Comparison of ENCODE assay signal across 19 mouse cellular contexts in the genomic region with DNA sequence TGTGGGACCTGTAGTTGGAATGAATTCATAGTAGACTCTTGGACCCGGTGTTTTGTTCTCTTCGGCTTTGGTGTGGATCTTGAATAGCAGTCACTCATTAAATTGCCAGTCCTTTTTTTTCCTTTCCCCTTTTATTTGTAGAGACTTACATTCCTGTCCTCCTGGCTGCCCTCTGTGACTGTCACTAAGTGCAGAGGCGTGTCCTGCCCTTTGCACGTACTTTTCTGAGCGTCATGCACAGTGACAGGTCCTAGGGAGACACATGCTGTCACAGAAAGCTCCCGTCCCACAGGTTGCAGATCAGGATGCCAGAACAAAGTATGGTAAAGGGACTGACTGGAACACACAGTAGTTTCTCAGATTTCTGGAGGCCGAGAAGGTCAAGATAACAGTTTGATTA. TPM values are rescaled to one million over a fixed set of nuclear protein-coding genes. Genes with fewer than 3 reads are reported as not detected.
DNase-seq lines count a peak whose midpoint lies in the region; ATAC-seq and TF ChIP-seq lines count a peak whose summit lies in the region.
"Had no signal": no experiment of that assay in that cellular context is flagged by ENCODE, and none has a peak within 500 bp of the region (broad histone marks: within the 10 kb centered on the region; RNA-seq: fewer than 3 reads in every experiment).

No protein-coding gene starts in this region.

- DNase-seq in kidney, adult 18-20 months = peak; percentile 18
- DNase-seq in layer of hippocampus, adult 2 months (ENCODE audit: low spot score in 2 of 2) = no peak
- no peak for DNase-seq in layer of hippocampus, postnatal 25 days (ENCODE audit: extremely low spot score in 1 of 2, low spot score in 1 of 2)
- DNase-seq in kidney, postnatal 36 days = peak; percentile 19 to 31
- DNase-seq: adrenal gland, adult 2 months; adrenal gland, postnatal 25 days; cerebellum, adult 9-11 months; gastrocnemius, adult 2 months; gastrocnemius, postnatal 25 days; heart, postnatal 4 days had no signal

- 79% methylated on average over 7 of the region's 7 CpGs for WGBS in kidney, embryonic 14.5 days
- 67% methylated on average over 7 of the region's 7 CpGs for WGBS in intestine, embryonic 16.5 days

- H3K9me3 ChIP-seq in kidney, embryonic 14.5 days (ENCODE audit: control insufficient read depth, low read length) = no peaks in the 10 kb centered on the region
- H3K9me3 ChIP-seq in intestine, embryonic 16.5 days (ENCODE audit: control insufficient read depth, low read length) = no peaks in the 10 kb centered on the region
- H3K9me3 ChIP-seq: embryonic facial prominence, embryonic 10.5 days; forebrain, embryonic 10.5 days; heart, embryonic 12.5 days; hindbrain, embryonic 12.5 days had no signal

- no peak overlapping the region for H3K4me2 ChIP-seq in kidney, embryonic 14.5 days (replicated peaks; ENCODE audit: low read depth, low read length)
- H3K4me2 ChIP-seq in intestine, embryonic 16.5 days (ENCODE audit: low read depth, low read length) = no peak overlapping the region
- H3K4me2 ChIP-seq: heart, embryonic 12.5 days; hindbrain, embryonic 12.5 days had no signal

- H3K4me3 ChIP-seq in kidney, embryonic 14.5 days (ENCODE audit: low read length) = no peak overlapping the region
- no peak overlapping the region for H3K4me3 ChIP-seq in layer of hippocampus, adult 2 months
- H3K4me3 ChIP-seq in intestine, embryonic 16.5 days (ENCODE audit: low read length) = no peak overlapping the region
- H3K4me3 ChIP-seq: embryonic facial prominence, embryonic 10.5 days; erythroblast, embryonic 14.5 days; forebrain, embryonic 10.5 days; gastrocnemius, adult 2 months; heart, embryonic 12.5 days; hindbrain, embryonic 12.5 days had no signal

- no peaks in the 10 kb centered on the region for H3K27me3 ChIP-seq in kidney, embryonic 14.5 days (ENCODE audit: control insufficient read depth, insufficient read depth, low read length)
- no peaks in the 10 kb centered on the region for H3K27me3 ChIP-seq in intestine, embryonic 16.5 days (replicated peaks; ENCODE audit: control insufficient read depth, insufficient read depth, low read length)
- H3K27me3 ChIP-seq: heart, embryonic 12.5 days; hindbrain, embryonic 12.5 days had no signal

- no peak overlapping the region for H3K9ac ChIP-seq in kidney, embryonic 14.5 days (ENCODE audit: low read depth, low read length)
- no peak overlapping the region for H3K9ac ChIP-seq in intestine, embryonic 16.5 days (ENCODE audit: low read depth, low read length)
- H3K9ac ChIP-seq: heart, embryonic 12.5 days; hindbrain, embryonic 12.5 days had no signal

- H3K27ac ChIP-seq in kidney, embryonic 14.5 days (ENCODE audit: low read depth, low read length) = no peak overlapping the region
- H3K27ac ChIP-seq in layer of hippocampus, adult 2 months = peak overlapping the region; percentile 23; the same call in 1 of the 2 replicates
- no peak overlapping the region for H3K27ac ChIP-seq in intestine, embryonic 16.5 days (ENCODE audit: low read length)
- H3K27ac ChIP-seq: embryonic facial prominence, embryonic 10.5 days; forebrain, embryonic 10.5 days; gastrocnemius, adult 2 months; hindbrain, embryonic 12.5 days had no signal

- peaks cover 20% of the 10 kb centered on the region for H3K36me3 ChIP-seq in kidney, embryonic 14.5 days (ENCODE audit: control insufficient read depth, insufficient read depth, low read length)
- peaks cover 9% of the 10 kb centered on the region for H3K36me3 ChIP-seq in intestine, embryonic 16.5 days (ENCODE audit: control insufficient read depth, insufficient read depth, low read length)

- ATAC-seq in kidney, embryonic 14.5 days (ENCODE audit: low FRiP score, low TSS enrichment) = no peak
- peak; percentile 84 for ATAC-seq in intestine, embryonic 16.5 days
- ATAC-seq in erythroblast, adult 5-6 weeks (replicated peaks; ENCODE audit: low FRiP score, poor library complexity, severe bottlenecking) = no peak
- ATAC-seq: forebrain, embryonic 14.5 days had no signal

- no peak for TF ChIP-seq CTCF in layer of hippocampus, adult 2 months (conservative IDR thresholded peaks at IDR 0.05)

- H3K4me1 ChIP-seq in kidney, embryonic 14.5 days (ENCODE audit: control insufficient read depth, insufficient read depth, low read length) = no peaks in the 10 kb centered on the region
- H3K4me1 ChIP-seq in intestine, embryonic 16.5 days (ENCODE audit: control insufficient read depth, insufficient read depth, low read length) = no peaks in the 10 kb centered on the region
- H3K4me1 ChIP-seq: embryonic facial prominence, embryonic 10.5 days; forebrain, embryonic 10.5 days; hindbrain, embryonic 12.5 days had no signal

RNA-seq across cellular contexts. Expression of gene Tmem181a, which starts 59.2 kb away (rescaled TPM):
- polyA plus RNA-seq in kidney, embryonic 14.5 days (2014; fragmentation: Nextera tagmentation; extraction: Ambion mirVana) = 8.4 and 15.8 TPM in 2 replicates
- total RNA-seq in layer of hippocampus, adult 2 months (2021) = 10 to 100 TPM; 51.4 to 52.3 TPM
- total RNA-seq in layer of hippocampus, postnatal 25 days (2021) = 10 to 100 TPM; 55.2 to 61.4 TPM
- polyA plus RNA-seq in intestine, embryonic 16.5 days (2015; fragmentation: Nextera tagmentation; extraction: Ambion mirVana) = 20.7 and 22.1 TPM in 2 replicates
- total RNA-seq in erythroblast, adult 5-6 weeks (2015; ENCODE audit: low replicate concordance) = 0.42 and 0.58 TPM in 2 replicates
- total RNA-seq in erythroblast, adult 5-6 weeks (2017; ENCODE audit: low replicate concordance) = 0.56 and 2.2 TPM in 2 replicates
- polyA plus RNA-seq: erythroblast, embryonic 14.5 days had no signal

Comparison
In these comparisons a context has a peak if more than half of its experiments do, and no peak if none do; other contexts are left out.
1. DNase-seq: peak in kidney, adult 18-20 months (single experiment) and kidney, postnatal 36 days (2 of 2); none in layer of hippocampus, adult 2 months (0 of 2) and layer of hippocampus, postnatal 25 days (0 of 2).
2. RNA of gene Tmem181a, which starts 59.2 kb away (total RNA-seq): 55.2 to 61.4 TPM in layer of hippocampus, postnatal 25 days and 51.4 to 52.3 TPM in layer of hippocampus, adult 2 months; 0.42 to 2.2 TPM in erythroblast, adult 5-6 weeks; every median in the first group is over 10 times any median in the second.